Mouse (Mus musculus): ENCODE results near the gene Ctdnep1. TPM values are rescaled to one million over a fixed set of nuclear protein-coding genes. Genes with fewer than 3 reads are reported as not detected.
A peak's percentile ranks its signal among the peaks of the same experiment; 100 is the strongest.

Ctdnep1 gene
- total and polyA plus RNA-seq, 3 experiments = 42.9 to 143 (median 66.7) TPM

GRCm38 (mm10) chr11:69995391-69995960, 14.5 kb downstream of the Ctdnep1 start, which contains the start of gene Phf23:
Gene Phf23 (plus strand): TSS chr11:69995777.
- Histone ChIP-seq H3K4me2 (ENCODE audit: insufficient read depth, low read depth, poor library complexity, severe bottlenecking) (peak within 1 kb of the TSS; percentile 71), H3K4me1 (ENCODE audit: control insufficient read depth in 1 of 2, insufficient read depth in 2 of 2) (peaks cover 15 to 55% of the 10 kb centered on the region in 2 experiments; a peak in 3 of 4 replicates), H3K27me3 (replicated peaks) (no peaks in the 10 kb centered on the region), H3K9ac (ENCODE audit: insufficient read depth, low read depth) (peak within 1 kb of the TSS; percentile 94), H3K79me2 (replicated peaks; ENCODE audit: control insufficient read depth, extremely low read depth, insufficient read depth, poor library complexity, severe bottlenecking) (peaks cover 50% of the 10 kb centered on the region), H3K27ac (ENCODE audit: insufficient read depth, low read depth) (peak within 1 kb of the TSS; percentile 73), H3K36me3 (replicated peaks in 1 of 2; ENCODE audit: control insufficient read depth in 1 of 2, insufficient read depth in 1 of 2, low read length in 1 of 2) (peaks cover 43 to 49% of the 10 kb centered on the region in 2 experiments), H3K9me3 (replicated peaks; ENCODE audit: low read length) (no peaks in the 10 kb centered on the region), H3K4me3 (replicated peaks in 1 of 3; ENCODE audit: low read depth in 2 of 3, low read length in 2 of 3, poor library complexity in 1 of 3) (peak within 1 kb of the TSS; percentile 89 to 99 (median 91))
- peak; percentile 100 for DNase-seq (ENCODE audit: extremely low read depth)
- dilution Hi-C loops (cut with MboI; ENCODE audit: extremely low pct_ligation_motif_present, extremely low pct_unique_long_range_greater_than_20kb, low sequenced_read_pairs) (no loop called here), in situ Hi-C loops (cut with MboI; ENCODE audit: low pct_ligation_motif_present, low pct_unique_long_range_greater_than_20kb, low sequenced_read_pairs) (no loop called here)
- TF ChIP-seq BHLHE40 (IDR thresholded peaks at IDR 0.05; ENCODE audit: low read depth, low read length) (no peak; the same call in 1 of the 2 replicates), PAX5 (IDR thresholded peaks at IDR 0.05; ENCODE audit: low read length) (no peak), GABPA (IDR thresholded peaks at IDR 0.05; ENCODE audit: insufficient replicate concordance, low read depth, low read length) (peak; percentile 90; the same call in 1 of the 2 replicates), EP300 (IDR thresholded peaks at IDR 0.05; ENCODE audit: low read length) (no peak), ZNF384 (IDR thresholded peaks at IDR 0.05; ENCODE audit: low read depth, low read length) (no peak; the same call in 1 of the 2 replicates), RAD21 (IDR thresholded peaks at IDR 0.05; ENCODE audit: low read depth, low read length) (no peak), MAZ (IDR thresholded peaks at IDR 0.05; ENCODE audit: low read depth, low read length) (peak; percentile 100), NRF1 (IDR thresholded peaks at IDR 0.05; ENCODE audit: low read depth, low read length) (peak; percentile 93), USF2 (conservative IDR thresholded peaks at IDR 0.05; ENCODE audit: low read depth, low read length) (no peak), MYC (IDR thresholded peaks at IDR 0.05; ENCODE audit: low read depth, low read length) (peak; percentile 60; the same call in 1 of the 2 replicates), ZC3H11A (IDR thresholded peaks at IDR 0.05; ENCODE audit: low read depth, low read length) (no peak), KAT2A (IDR thresholded peaks at IDR 0.05; ENCODE audit: insufficient replicate concordance, low read length) (peak; percentile 98), ETS1 (conservative IDR thresholded peaks at IDR 0.05; ENCODE audit: low read depth, low read length) (peak; percentile 52; the same call in 1 of the 2 replicates), CHD2 (IDR thresholded peaks at IDR 0.05; ENCODE audit: low read length) (peak; percentile 91), TCF12 (IDR thresholded peaks at IDR 0.05; ENCODE audit: low read depth, low read length) (peak; percentile 72), MXI1 (IDR thresholded peaks at IDR 0.05; ENCODE audit: low read depth, low read length) (peak; percentile 80), HCFC1 (IDR thresholded peaks at IDR 0.05; ENCODE audit: low read depth, low read length) (peak; percentile 96), CHD1 (IDR thresholded peaks at IDR 0.05; ENCODE audit: low read depth, low read length) (no peak), MAFK (IDR thresholded peaks at IDR 0.05; ENCODE audit: insufficient replicate concordance, low read length) (no peak), ZMIZ1 (IDR thresholded peaks at IDR 0.05; ENCODE audit: low read depth, low read length) (peak; percentile 91), JUN (IDR thresholded peaks at IDR 0.05; ENCODE audit: insufficient read depth, low read depth, low read length) (no peak; the same call in 1 of the 2 replicates), ELF1 (IDR thresholded peaks at IDR 0.05; ENCODE audit: low read depth, low read length) (peak; percentile 98), POLR2AphosphoS2 (IDR thresholded peaks at IDR 0.05; ENCODE audit: low read depth, low read length) (peak; percentile 95), E2F4 (IDR thresholded peaks at IDR 0.05; ENCODE audit: insufficient replicate concordance, low read depth, low read length) (peak; percentile 98), ZKSCAN1 (IDR thresholded peaks at IDR 0.05; ENCODE audit: borderline replicate concordance, low read depth, low read length) (no peak), SMC3 (IDR thresholded peaks at IDR 0.05; ENCODE audit: low read depth, low read length) (no peak), RCOR1 (conservative IDR thresholded peaks at IDR 0.05; ENCODE audit: low read depth, low read length) (no peak; the same call in 1 of the 2 replicates), TBP (conservative IDR thresholded peaks at IDR 0.05; ENCODE audit: low read depth, low read length) (no peak), IRF4 (IDR thresholded peaks at IDR 0.05; ENCODE audit: low read depth, low read length) (peak; percentile 78), MAX (IDR thresholded peaks at IDR 0.05; ENCODE audit: low read length) (peak; percentile 37; the same call in 1 of the 2 replicates), MEF2A (IDR thresholded peaks at IDR 0.05; ENCODE audit: borderline replicate concordance, low read depth, low read length) (peak; percentile 76), NELFE (IDR thresholded peaks at IDR 0.05; ENCODE audit: low read depth, low read length) (peak; percentile 75), POLR2A (IDR thresholded peaks at IDR 0.05; ENCODE audit: low read depth, low read length) (peak; percentile 76), SIN3A (IDR thresholded peaks at IDR 0.05; ENCODE audit: low read length) (peak; percentile 88), JUND (conservative IDR thresholded peaks at IDR 0.05; ENCODE audit: low read depth, low read length) (no peak)

Measured in CH12.LX (cell line).